Mouse (Mus musculus) lung, embryonic 15.5 days (tissue): ENCODE data around the gene Me1. TPM values are rescaled to one million over a fixed set of nuclear protein-coding genes. Genes with fewer than 3 reads are reported as not detected.

Experiments
- ATAC-seq: fragments of 200-750 bp; cut with Nextera tagmentation; 2 replicates; pipeline ENCODE4 v1.8.0; 2017; ENCODE audit warnings: moderate number of reproducible peaks, borderline replicate concordance; ENCODE audit not compliant: low FRiP score, low TSS enrichment; ENCODE audit errors: extremely low read depth
- H3K27ac ChIP-seq: fragments of 300-500 bp; sonication (generic); 2 replicates; pipeline ENCODE4 v1.5.1; 2015; ENCODE audit warnings: moderate library complexity, mild to moderate bottlenecking, inconsistent platforms
- H3K27me3 ChIP-seq: fragments of 300-500 bp; sonication (generic); 2 replicates; pipeline ENCODE4 v1.6.1; 2015; ENCODE audit warnings: inconsistent platforms
- H3K36me3 ChIP-seq: fragments of 300-500 bp; sonication (generic); 2 replicates; pipeline ENCODE4 v1.6.1; 2015; ENCODE audit warnings: inconsistent platforms
- H3K4me1 ChIP-seq: fragments of 300-500 bp; sonication (generic); 2 replicates; pipeline ENCODE4 v1.6.1; 2015; ENCODE audit warnings: inconsistent platforms
- H3K4me2 ChIP-seq: fragments of 300-500 bp; sonication (generic); 2 replicates; pipeline ENCODE4 v1.6.1; 2015; ENCODE audit warnings: inconsistent platforms, mild to moderate bottlenecking, moderate library complexity
- H3K4me3 ChIP-seq: fragments of 300-500 bp; sonication (generic); 2 replicates; pipeline ENCODE4 v1.5.1; 2015; ENCODE audit warnings: mild to moderate bottlenecking, inconsistent platforms
- H3K9ac ChIP-seq: fragments of 300-500 bp; sonication (generic); 2 replicates; pipeline ENCODE4 v1.6.1; 2015; ENCODE audit warnings: inconsistent platforms
- H3K9me3 ChIP-seq: fragments of 300-500 bp; sonication (generic); 2 replicates; pipeline ENCODE4 v1.6.1; 2016; ENCODE audit warnings: inconsistent platforms
- WGBS: fragments of 180-500 bp; shearing (Covaris S2); methylation state at CpG from one replicate; pipeline ENCODE4 v1.1.7; 2015; 5-methylcytosine and 5-hydroxymethylcytosine counted together
- polyA plus RNA-seq: library from polyadenylated mRNA; unstranded; fragments of >200 nt; fragmentation: Nextera tagmentation; extraction: Ambion mirVana; gene quantifications from 2 replicates; pipeline ENCODE4 v1.2.1, GENCODE M21; 2015

The Me1 gene
- polyA plus RNA-seq, 1 experiment from 2014 or later, result 32.6 TPM

DNA sequence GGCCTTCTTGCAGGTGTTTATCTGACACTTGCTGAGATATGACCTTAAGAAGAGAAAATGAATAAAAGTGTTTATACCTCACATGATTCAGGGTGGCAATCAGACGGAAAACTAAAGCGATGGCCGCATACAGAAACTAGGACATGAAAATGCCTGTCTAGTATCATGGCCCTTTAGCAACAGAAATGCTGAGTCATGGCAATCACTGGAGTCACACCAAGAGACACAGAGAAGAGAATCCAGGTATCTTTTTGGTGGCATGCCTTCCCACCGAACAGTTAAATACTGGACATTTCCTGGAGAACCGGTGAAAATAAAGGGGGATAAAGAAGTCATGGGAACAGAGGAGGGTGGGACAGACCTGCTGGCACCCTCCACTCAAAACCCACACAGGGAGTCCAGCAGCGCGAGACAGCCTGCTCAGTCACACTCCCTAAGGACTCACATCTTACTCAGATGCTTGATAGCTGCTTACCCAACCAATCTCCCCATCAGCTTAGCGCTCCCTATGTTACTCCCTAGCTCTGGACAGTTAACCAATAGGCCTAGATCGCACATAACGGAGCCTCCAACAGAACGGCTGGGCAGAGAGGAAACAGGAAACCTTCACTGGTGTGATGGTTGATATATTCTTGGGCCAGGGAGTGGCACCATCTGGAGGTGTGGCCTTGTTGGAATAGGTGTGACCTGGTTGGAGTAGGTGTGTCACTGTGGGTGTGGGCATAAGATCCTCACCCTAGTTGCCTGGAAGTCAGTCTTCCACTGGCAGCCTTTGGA is 108.5 kb downstream of the Me1 start:
- Histone ChIP-seq H3K4me2 (no peak overlapping the region), H3K4me1 (no peaks in the 10 kb centered on the region), H3K36me3 (no peaks in the 10 kb centered on the region), H3K9me3 (no peaks in the 10 kb centered on the region), H3K4me3 (no peak overlapping the region), H3K9ac (no peak overlapping the region), H3K27ac (no peak overlapping the region), H3K27me3 (no peaks in the 10 kb centered on the region)
- 91% methylated on average over 11 of the region's 11 CpGs for WGBS
- no peak for ATAC-seq

DNA sequence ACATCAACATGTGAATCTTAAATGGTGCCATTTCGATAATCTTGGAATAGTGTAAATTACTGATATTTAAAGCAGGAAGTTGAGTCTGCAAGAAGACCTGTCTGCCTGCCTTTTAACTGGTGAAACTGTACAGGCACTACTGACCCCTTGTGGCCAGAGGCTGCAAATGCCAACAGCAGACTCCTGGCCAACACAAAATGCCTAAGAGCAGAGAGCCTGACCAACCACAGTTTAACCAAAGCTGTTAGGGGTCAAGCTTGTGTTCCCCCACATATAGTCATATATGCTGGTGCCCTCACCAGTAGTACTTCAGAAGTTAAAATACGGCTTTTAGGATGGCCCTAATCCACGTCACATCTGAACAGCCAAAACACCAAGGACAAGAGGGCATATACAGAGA is 112.0 kb downstream of the Me1 start:
- no peaks in the 10 kb centered on the region for H3K4me1 ChIP-seq
- no peak overlapping the region for H3K9ac ChIP-seq
- 53% methylated on average over 3 of the region's 3 CpGs for WGBS
- H3K4me2 ChIP-seq, result no peak overlapping the region
- H3K36me3 ChIP-seq, result no peaks in the 10 kb centered on the region
- no peak overlapping the region for H3K27ac ChIP-seq
- no peaks in the 10 kb centered on the region for H3K9me3 ChIP-seq
- H3K27me3 ChIP-seq, result no peaks in the 10 kb centered on the region
- peak; percentile 35; the same call in 1 of the 2 replicates for ATAC-seq
- H3K4me3 ChIP-seq, result no peak overlapping the region

DNA sequence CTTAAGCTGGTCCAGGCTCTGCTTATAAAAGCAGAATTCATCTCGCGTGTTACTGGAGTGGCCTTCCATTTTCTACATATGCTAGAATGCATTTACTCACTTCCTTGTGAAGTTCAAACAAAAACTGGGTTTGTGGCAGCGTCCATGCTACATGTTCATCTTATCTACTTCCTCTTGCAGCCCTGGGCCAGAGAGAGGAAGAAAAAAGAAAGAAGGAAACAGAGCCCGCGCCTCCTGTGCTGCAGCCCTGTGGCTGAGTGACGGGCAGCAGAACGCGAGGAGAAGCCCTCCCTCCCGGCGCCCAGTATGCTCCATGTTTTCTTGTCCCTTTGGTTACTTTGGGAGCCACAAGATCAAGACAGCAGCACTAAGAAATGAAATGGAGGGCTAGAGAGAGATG is 116.1 kb downstream of the Me1 start:
- Histone ChIP-seq H3K4me1 (no peaks in the 10 kb centered on the region), H3K36me3 (no peaks in the 10 kb centered on the region), H3K4me3 (no peak overlapping the region), H3K27me3 (no peaks in the 10 kb centered on the region), H3K4me2 (no peak overlapping the region), H3K9ac (no peak overlapping the region), H3K27ac (no peak overlapping the region), H3K9me3 (no peaks in the 10 kb centered on the region)
- ATAC-seq, result no peak
- 74% methylated on average over 10 of the region's 10 CpGs for WGBS

DNA sequence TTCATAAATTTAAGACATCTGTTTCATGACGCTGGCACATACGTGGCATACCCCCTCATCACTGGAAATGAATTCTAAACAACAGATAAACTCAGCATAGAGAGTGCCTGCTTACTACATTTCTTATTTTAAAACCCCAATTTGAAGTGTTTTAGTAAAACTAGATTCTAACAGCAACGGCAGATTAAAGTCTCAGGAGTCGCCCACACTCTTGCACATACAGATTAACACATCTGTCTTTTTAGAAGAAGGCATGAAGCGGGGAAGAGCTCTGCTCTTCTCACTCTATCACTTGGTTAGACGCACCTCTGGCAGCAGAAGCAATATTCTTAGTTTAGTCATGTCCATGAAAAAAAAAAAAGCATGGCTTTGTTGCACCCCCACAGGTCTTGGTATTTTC is 120.6 kb downstream of the Me1 start:
- no peak overlapping the region for H3K4me2 ChIP-seq
- H3K4me1 ChIP-seq, result peaks cover 19% of the 10 kb centered on the region
- H3K27me3 ChIP-seq, result no peaks in the 10 kb centered on the region
- no peak overlapping the region for H3K27ac ChIP-seq
- H3K4me3 ChIP-seq, result no peak overlapping the region
- no peak overlapping the region for H3K9ac ChIP-seq
- no peaks in the 10 kb centered on the region for H3K36me3 ChIP-seq
- no peaks in the 10 kb centered on the region for H3K9me3 ChIP-seq
- ATAC-seq, result no peak
- WGBS, result 75% methylated on average over 6 of the region's 6 CpGs

DNA sequence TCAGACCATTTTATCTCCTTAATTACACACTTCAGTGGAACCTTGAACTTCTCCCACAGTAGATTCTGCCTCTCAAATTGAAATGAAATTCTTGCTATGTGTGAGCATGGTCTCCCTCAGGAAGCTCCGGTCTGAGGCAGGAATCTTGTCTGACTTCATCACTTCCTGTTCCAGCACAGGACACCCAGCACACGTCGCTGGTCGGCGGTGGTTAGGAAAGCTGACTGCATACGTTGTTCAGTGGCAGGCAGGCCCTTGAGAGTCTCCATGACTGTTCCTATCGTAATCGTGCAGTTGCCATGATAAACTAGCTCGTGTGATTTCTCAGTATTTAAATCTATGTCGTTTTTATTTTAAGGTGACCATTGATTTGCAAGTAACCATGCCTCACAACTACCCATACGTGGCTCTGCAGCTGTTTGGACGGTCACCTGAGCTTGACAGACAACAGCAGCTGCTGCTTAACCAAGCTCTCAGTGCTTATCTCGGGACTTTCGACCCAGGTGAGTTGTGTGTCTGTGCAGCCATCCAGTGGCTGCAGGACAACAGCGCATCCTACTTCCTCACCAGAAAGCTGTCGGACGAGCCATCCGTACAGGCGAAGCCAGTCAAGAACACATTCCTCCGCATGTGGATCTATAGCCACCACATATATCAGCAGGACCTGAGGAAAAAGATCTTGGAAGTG is 122.0 kb downstream of the Me1 start:
- H3K9ac ChIP-seq, result no peak overlapping the region
- WGBS, result 69% methylated on average over 20 of the region's 20 CpGs
- no peak for ATAC-seq
- peaks cover 8% of the 10 kb centered on the region; the same call in 1 of the 2 replicates for H3K36me3 ChIP-seq
- no peak overlapping the region for H3K4me3 ChIP-seq
- no peaks in the 10 kb centered on the region for H3K9me3 ChIP-seq
- no peak overlapping the region for H3K27ac ChIP-seq
- peaks cover 20% of the 10 kb centered on the region for H3K4me1 ChIP-seq
- no peaks in the 10 kb centered on the region for H3K27me3 ChIP-seq
- H3K4me2 ChIP-seq, result no peak overlapping the region

DNA sequence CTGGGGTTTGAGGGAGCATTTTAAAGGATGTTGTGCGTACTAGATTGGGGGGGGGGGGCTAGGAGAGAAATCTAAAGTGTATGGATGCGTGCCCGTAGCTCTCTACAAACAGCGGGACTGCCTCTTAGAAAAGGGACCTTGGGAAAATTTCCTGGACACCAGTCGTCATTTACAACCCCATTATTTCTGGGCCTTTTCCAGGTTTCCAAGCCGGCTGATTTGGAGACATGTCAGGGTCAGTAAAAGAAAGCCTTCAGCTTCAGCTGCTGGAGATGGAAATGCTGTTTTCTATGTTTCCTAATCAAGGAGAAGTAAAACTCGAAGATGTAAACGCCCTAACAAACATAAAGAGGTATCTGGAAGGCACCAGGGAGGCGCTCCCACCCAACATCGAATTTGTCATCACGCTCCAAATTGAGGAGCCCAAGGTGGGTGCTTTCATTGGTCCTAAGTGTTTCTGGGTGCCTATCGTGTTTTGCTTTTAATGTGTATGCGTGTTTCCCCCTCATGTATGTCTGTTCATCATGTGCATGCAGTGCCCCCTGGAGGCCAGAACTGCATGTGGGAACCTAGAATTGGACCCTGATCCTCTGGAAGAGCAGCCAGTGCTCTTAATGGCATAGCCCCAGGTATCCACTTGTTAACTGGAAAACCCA is 123.0 kb downstream of the Me1 start:
- no peak for ATAC-seq
- H3K9ac ChIP-seq, result peak overlapping the region; percentile 39; the same call in 1 of the 2 replicates

DNA sequence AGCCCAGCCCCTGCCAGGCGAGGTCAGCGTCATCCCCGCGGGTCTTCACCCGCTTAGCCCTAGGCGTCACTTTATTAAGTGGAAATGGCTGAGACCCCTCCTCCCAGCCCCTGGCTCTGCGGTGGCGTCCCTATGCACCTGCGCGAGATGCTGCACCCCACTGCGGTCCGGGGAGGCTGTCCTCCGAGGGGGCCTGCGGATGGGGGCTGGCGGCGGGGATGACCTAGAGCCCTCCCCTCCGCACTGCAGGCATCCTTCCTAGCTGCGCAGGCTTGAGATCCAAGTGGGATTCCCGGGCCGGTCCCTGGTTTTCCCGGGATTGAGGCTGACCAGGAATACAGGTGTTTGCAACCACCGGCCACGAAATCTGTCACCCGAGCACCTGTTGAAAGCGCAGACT is 123.6 kb downstream of the Me1 start:
- Histone ChIP-seq H3K36me3 (peaks cover 9% of the 10 kb centered on the region; the same call in 1 of the 2 replicates), H3K4me1 (peaks cover 20% of the 10 kb centered on the region), H3K4me2 (peak overlapping the region; percentile 99), H3K9ac (peak overlapping the region; percentile 39), H3K27ac (no peak overlapping the region), H3K9me3 (no peaks in the 10 kb centered on the region), H3K4me3 (peak overlapping the region; percentile 74), H3K27me3 (no peaks in the 10 kb centered on the region)
- no peak; the same call in 1 of the 2 replicates for ATAC-seq
- WGBS, result under 1% methylated on average over 25 of the region's 25 CpGs

More for the DNA sequence above, 123.0 kb downstream of the Me1 start:
- H3K4me2 ChIP-seq, result peak overlapping the region; percentile 99
- H3K4me3 ChIP-seq, result peak overlapping the region; percentile 74
- H3K4me1 ChIP-seq, result peaks cover 20% of the 10 kb centered on the region
- H3K36me3 ChIP-seq, result peaks cover 9% of the 10 kb centered on the region; the same call in 1 of the 2 replicates
- WGBS, result 8% methylated on average over 13 of the region's 13 CpGs
- no peaks in the 10 kb centered on the region for H3K27me3 ChIP-seq
- no peaks in the 10 kb centered on the region for H3K9me3 ChIP-seq
- no peak overlapping the region for H3K27ac ChIP-seq

DNA sequence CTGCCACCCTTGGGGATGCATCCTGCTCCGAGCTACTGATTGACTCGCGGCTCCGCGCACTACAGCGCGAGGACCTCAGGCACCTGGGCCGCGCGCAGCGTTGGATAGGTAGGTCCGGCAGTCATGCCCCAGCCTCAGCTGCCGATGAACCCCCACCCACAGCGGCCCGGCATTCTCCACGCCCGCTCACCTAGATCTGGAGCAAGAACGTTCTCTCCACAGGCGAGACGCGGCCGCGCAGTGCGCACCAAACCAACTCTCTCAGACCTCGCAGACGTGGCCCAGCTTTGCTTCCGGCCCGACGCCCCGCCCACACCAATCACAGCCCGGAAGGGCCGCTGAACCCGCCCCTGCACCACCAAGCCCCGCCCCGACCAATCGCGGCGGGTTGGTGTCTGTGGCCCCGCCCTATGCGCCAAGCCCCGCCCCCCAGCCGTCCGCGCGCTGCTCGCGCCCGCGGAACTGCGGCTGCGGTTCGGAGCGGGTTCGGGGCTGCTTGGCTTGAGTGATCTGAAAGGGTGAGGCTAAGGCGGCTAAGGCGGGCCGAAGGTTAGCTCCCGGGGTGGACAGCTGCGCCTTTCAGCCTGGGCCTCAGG is 124.1 kb downstream of the Me1 start, which contains the start of the genes Pgm3 and Rwdd2a:
Gene Pgm3 (minus strand): TSS at position 303 of the 596 bp plus-strand sequence.
Gene Rwdd2a (plus strand): TSS at position 452 of the 596 bp plus-strand sequence.
- ATAC-seq, result peak; percentile 99
- H3K9me3 ChIP-seq, result no peaks in the 10 kb centered on the region
- under 1% methylated on average over 59 of the region's 59 CpGs for WGBS
- peak within 1 kb of the TSS; percentile 99 for H3K4me2 ChIP-seq
- peak within 1 kb of the TSS; percentile 77 for H3K27ac ChIP-seq
- H3K4me3 ChIP-seq, result peak within 1 kb of the TSS; percentile 74
- peak within 1 kb of the TSS; percentile 69 for H3K9ac ChIP-seq
- no peaks in the 10 kb centered on the region for H3K27me3 ChIP-seq
- H3K4me1 ChIP-seq, result peaks cover 20% of the 10 kb centered on the region
- H3K36me3 ChIP-seq, result peaks cover 14% of the 10 kb centered on the region; the same call in 1 of the 2 replicates

DNA sequence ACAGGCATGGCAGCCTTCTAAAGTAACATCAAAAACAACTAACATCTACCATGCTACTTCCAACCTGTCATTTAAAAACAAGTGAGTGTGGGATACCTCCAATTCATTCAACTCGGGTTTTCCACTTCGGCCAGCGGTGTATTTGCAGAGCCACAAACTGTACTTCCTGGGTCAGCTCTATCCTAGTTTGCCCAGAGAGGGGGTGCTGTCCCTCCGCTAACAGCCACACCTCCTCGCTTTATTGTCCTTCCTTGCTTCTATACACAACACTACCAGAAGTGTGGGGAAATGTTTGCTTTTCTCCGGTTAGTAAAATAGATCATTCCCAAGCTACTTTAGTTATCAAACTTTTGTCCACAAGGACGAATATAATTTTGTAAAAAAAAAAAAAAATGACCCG is 124.8 kb downstream of the Me1 start:
- peak overlapping the region; percentile 69; the same call in 1 of the 2 replicates for H3K9ac ChIP-seq
- H3K27me3 ChIP-seq, result no peaks in the 10 kb centered on the region
- 5% methylated on average over 8 of the region's 8 CpGs for WGBS
- peak overlapping the region; percentile 74 for H3K4me3 ChIP-seq
- no peak overlapping the region for H3K27ac ChIP-seq
- H3K4me1 ChIP-seq, result peaks cover 20% of the 10 kb centered on the region
- no peak for ATAC-seq
- peaks cover 20% of the 10 kb centered on the region; the same call in 1 of the 2 replicates for H3K36me3 ChIP-seq
- H3K9me3 ChIP-seq, result no peaks in the 10 kb centered on the region
- H3K4me2 ChIP-seq, result peak overlapping the region; percentile 99

DNA sequence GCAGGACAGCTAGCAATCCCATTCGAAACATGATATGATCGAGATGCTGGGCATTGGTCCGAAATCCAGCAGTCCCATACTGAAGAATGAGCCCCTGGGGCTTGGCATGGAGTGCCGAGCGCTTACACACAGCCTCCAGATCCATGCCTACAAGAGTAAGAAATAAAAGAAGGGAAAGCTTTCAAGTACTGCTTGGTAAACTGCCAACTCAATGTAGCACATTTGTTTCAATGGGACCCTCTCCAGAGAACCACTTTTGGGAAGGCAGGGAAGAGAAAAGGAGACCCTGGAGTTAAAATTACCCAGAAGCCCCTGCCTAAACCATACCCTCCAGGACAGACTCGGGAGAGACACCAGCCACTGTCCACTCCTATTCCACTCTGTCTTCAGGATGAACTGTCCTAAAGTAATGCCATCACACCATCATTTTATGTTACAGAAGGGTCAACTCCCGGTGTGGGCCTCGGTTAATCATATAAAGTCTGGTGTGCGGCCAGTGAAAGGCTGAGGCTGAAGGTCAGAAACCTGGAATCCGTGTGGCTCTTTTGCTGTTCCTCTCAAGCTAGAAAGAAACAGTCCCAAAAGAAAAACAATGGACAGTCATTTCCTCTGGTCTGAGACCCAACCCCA is 125.4 kb downstream of the Me1 start:
- Histone ChIP-seq H3K4me1 (peaks cover 20% of the 10 kb centered on the region), H3K4me3 (peak overlapping the region; percentile 74), H3K9ac (no peak overlapping the region), H3K36me3 (peaks cover 21% of the 10 kb centered on the region; the same call in 1 of the 2 replicates), H3K27ac (no peak overlapping the region), H3K9me3 (no peaks in the 10 kb centered on the region), H3K4me2 (peak overlapping the region; percentile 99), H3K27me3 (no peaks in the 10 kb centered on the region)
- 71% methylated on average over 10 of the region's 10 CpGs for WGBS
- ATAC-seq, result no peak

DNA sequence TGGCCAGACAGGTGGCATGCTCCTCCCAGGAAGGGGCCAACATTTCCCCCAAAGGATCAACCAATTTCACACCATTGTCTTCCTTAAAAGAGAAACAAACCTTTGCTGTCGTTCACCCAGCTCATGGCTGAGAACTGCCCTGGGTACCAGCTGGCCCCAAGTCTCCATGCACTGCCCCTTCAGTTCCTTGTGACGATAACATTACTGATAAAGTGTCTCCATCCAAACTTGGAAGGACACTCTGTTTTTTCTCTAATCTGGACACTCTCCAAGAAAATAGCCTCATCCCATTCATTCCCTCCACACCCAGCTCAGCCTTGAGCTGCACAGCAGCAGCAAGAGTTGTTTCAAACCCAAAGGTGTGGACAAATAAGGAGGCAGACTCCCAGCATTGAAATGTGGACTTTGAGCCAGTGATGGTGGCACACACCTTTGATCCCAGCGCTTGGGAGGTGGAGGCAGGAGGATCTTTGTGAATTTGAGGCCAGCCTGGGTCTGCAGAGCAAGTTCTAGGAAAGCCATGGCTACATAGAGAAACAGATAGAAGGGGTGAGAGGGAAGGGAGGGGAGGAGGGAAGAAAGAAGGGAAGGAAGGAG is 126.3 kb downstream of the Me1 start:
- ATAC-seq, result no peak
- WGBS, result 75% methylated on average over 3 of the region's 3 CpGs
- no peak overlapping the region for H3K4me2 ChIP-seq
- no peak overlapping the region for H3K27ac ChIP-seq
- no peak overlapping the region for H3K9ac ChIP-seq
- H3K36me3 ChIP-seq, result peaks cover 29% of the 10 kb centered on the region
- peaks cover 20% of the 10 kb centered on the region for H3K4me1 ChIP-seq
- no peak overlapping the region for H3K4me3 ChIP-seq
- no peaks in the 10 kb centered on the region for H3K27me3 ChIP-seq
- no peaks in the 10 kb centered on the region for H3K9me3 ChIP-seq
